Mouse (Mus musculus): ENCODE data around the gene Supt20. TPM values are rescaled to one million over a fixed set of nuclear protein-coding genes. Genes with fewer than 3 reads are reported as not detected.
A peak's percentile ranks its signal among the peaks of the same experiment; 100 is the strongest.
"Not testable (repeated sequence)": the region's sequence is repeated elsewhere in the genome, so short reads cannot be mapped to it uniquely, and the experiment has no call there.

Gene Supt20
- polyA plus RNA-seq, 1 experiment from 2014 or later: 97.1 TPM

DNA sequence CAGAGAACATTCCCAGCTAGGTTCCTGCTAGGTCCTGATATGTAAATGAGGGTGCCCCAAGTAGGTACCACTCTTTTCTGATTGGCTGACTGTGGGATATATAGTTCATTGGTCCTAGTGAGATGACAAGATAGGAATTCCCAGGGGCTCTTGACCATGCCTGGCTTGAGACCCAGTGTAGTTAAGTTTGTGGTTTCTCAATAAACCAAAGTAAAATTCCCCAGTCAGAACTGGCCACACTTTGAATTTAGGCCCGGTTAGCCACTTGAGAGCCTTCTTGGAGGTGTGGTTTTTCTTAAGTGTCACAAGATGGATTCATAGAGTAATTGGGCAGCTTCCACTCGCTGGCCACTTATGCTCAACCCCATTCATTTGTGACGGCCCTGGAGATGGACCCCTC is 20.5 kb upstream of the Supt20 start:
- 75% methylated on average over 3 of the region's 3 CpGs for WGBS
- H3K4me2 ChIP-seq (replicated peaks): no peak overlapping the region
- H3K9ac ChIP-seq (replicated peaks): no peak overlapping the region
- no peaks in the 10 kb centered on the region for H3K36me3 ChIP-seq
- no peak overlapping the region for H3K4me3 ChIP-seq (replicated peaks)
- no peak for ATAC-seq
- H3K4me1 ChIP-seq (replicated peaks): no peaks in the 10 kb centered on the region
- no peaks in the 10 kb centered on the region for H3K27me3 ChIP-seq
- no peaks in the 10 kb centered on the region for H3K9me3 ChIP-seq
- no peak overlapping the region for H3K27ac ChIP-seq

DNA sequence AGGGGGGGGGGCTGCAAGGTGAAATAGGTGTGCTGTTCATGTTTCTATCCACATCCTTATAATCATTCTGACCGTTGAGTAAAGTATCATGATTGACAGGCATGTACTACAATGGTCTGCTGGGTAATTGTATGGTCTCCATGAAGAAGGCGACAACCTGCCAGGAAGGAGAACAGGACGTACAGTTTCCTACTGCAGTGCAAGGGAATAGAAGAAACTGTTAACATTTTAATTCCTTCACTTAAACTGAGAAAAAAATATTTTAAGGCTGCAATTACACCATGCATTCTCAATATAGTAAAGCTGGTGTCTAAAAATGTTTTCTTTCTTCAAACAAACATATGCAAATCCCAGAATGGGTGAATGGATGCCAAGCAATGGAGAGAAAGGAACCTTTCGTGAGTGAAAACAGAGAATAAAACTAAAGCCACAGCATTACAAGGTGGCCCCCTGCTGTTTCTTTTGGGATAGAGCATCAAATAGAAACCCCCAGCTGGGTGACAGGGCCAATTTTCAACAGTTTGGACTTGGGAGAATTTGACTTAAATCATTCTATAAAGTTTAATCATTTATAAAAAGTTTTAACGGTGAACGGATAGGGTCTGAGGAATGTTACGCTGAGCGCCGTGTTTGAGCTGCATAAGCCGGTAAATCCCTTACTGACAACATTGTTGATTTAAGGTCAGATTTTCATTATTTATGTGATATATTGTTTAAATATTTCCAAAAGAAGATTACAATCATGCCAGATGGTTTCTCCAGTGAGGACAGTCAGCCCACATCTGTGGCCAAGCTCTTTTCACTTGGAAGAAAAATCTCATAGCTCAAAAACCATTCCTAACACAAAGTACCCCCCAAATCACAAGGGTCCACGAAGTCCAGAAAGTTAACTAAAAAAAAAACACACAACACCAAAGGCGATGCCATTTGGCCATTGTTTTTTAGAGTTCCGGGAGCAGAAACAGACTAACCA is 19.8 kb upstream of the Supt20 start:
- H3K27ac ChIP-seq: no peak overlapping the region
- no peaks in the 10 kb centered on the region for H3K27me3 ChIP-seq
- H3K4me1 ChIP-seq (replicated peaks): no peaks in the 10 kb centered on the region
- 54% methylated on average over 13 of the region's 13 CpGs for WGBS
- no peaks in the 10 kb centered on the region for H3K36me3 ChIP-seq
- H3K4me3 ChIP-seq (replicated peaks): no peak overlapping the region
- no peaks in the 10 kb centered on the region for H3K9me3 ChIP-seq
- no peak overlapping the region for H3K4me2 ChIP-seq (replicated peaks)
- ATAC-seq: 0 out of 2 replicates have a peak, but pooled peaks have one; percentile 53
- no peak overlapping the region for H3K9ac ChIP-seq (replicated peaks)

DNA sequence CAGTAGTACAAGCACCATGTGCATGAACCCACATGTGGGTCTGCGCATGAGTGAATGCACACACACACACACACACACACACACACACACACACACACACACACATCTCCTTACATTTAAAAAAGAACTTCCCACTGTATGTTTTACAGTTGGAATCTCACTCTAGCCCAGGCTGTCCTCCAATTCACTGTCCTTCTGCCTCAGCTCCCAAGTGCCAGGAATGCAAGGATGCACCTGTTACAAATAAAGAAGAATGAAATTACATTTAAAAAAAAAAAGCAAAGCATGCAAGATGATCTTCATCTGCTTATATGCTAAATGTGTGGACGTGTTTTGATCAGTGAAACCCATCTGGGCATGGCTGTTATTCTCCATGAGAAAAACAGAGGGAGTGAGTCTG is 15.8 kb upstream of the Supt20 start:
- no peaks in the 10 kb centered on the region for H3K9me3 ChIP-seq
- no peaks in the 10 kb centered on the region for H3K4me1 ChIP-seq (replicated peaks)
- no peak for ATAC-seq
- H3K27me3 ChIP-seq: no peaks in the 10 kb centered on the region
- no peak overlapping the region for H3K4me2 ChIP-seq (replicated peaks)
- no peak overlapping the region for H3K27ac ChIP-seq
- H3K9ac ChIP-seq (replicated peaks): no peak overlapping the region
- no peak overlapping the region for H3K4me3 ChIP-seq (replicated peaks)
- 78% methylated on average over 2 of the region's 2 CpGs for WGBS
- no peaks in the 10 kb centered on the region for H3K36me3 ChIP-seq

DNA sequence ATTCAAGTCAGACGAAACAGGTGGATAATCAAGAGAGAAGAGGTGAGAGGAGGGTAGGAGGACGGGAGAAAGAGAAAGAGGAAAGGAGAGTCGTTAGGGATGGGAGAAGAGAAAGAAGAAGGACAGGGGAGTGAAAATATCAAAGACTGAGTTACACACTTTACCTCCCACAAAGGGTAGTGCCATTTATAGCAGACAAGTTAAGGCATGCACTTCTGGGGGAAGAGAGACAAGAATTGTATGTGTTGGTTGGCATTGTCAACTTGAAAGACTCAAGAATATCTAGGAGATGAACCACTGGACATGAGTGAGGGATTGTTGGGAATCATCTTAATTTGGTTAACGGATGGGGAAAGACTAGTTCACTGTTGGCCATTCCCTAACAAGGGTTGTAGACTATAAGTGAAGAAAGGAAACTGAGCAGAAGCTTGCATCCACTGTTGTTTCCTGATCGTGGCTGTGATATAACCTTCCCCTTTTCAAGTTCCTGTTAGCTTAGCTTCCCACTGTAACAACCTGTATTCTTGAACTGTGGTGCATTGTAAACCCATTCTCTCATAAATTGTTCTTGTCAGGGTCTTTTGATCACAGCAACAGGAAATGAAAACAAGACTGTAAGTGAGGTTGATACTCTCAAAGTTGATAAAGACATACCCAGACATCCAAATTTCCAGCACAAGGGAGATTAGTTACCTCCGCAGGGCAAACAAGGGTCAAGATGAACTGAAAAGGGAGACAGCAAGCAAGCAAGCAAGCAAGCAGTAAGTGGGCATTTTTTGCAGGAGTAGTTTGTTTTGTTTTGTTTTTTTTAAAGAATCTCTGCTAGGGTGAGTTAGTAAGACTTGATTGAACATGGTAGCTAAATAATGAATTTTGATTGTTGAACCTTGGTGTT is 11.1 kb upstream of the Supt20 start:
- H3K4me2 ChIP-seq (replicated peaks): no peak overlapping the region
- no peaks in the 10 kb centered on the region for H3K9me3 ChIP-seq
- no peak overlapping the region for H3K9ac ChIP-seq (replicated peaks)
- H3K4me1 ChIP-seq (replicated peaks): no peaks in the 10 kb centered on the region
- no peaks in the 10 kb centered on the region for H3K36me3 ChIP-seq
- no peak for ATAC-seq
- H3K4me3 ChIP-seq (replicated peaks): no peak overlapping the region
- H3K27me3 ChIP-seq: no peaks in the 10 kb centered on the region
- 74% methylated on average over 6 of the region's 6 CpGs for WGBS
- no peak overlapping the region for H3K27ac ChIP-seq

DNA sequence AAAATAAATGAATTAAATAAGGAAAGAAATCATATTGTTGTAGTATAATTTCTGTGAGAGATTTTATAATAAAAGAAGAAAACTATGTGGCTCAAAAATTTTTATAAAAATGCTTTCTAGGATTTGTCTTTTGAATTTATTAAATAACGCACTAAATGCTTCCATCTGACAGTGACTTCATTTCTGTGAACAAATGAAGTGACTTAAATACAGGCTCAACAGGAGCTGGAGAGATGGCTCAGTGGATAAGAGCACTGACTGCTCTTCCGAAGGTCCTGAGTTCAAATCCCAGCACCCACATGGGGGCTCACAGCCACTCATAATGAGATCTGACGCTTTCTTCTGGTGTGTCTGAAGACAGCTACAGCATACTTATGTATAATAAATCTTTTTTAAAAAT is 7.4 kb upstream of the Supt20 start:
- WGBS: 97% methylated on average over 3 of the region's 3 CpGs
- ATAC-seq: no peak
- H3K9me3 ChIP-seq: no peaks in the 10 kb centered on the region
- H3K36me3 ChIP-seq: no peaks in the 10 kb centered on the region
- no peak overlapping the region for H3K4me3 ChIP-seq (replicated peaks)
- no peak overlapping the region for H3K4me2 ChIP-seq (replicated peaks)
- no peaks in the 10 kb centered on the region for H3K27me3 ChIP-seq
- H3K27ac ChIP-seq: no peak overlapping the region
- H3K4me1 ChIP-seq (replicated peaks): no peaks in the 10 kb centered on the region
- no peak overlapping the region for H3K9ac ChIP-seq (replicated peaks)

DNA sequence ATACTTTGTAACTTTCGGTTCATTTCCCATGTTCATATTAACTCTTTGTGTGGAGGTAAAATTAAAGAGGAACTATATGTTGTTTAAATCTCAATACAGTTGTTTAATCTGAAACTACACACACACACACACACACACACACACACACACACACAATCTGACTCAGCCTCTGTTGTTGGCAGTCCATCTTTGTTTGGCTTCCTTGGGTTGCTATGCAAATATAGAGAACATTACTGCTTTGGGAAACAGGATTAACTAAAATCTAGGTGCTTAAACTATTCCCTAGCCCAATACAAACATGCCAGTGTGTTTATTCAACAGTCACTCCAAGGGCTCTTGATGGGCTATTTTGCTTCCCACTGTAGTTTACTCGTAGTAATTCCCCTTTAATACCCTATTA is 5.4 kb upstream of the Supt20 start:
- Histone ChIP-seq H3K9ac (replicated peaks) (no peak overlapping the region), H3K9me3 (no peaks in the 10 kb centered on the region), H3K27ac (no peak overlapping the region), H3K4me2 (replicated peaks) (no peak overlapping the region), H3K4me1 (replicated peaks) (peaks cover 3% of the 10 kb centered on the region; the same call in 1 of the 2 replicates), H3K4me3 (replicated peaks) (no peak overlapping the region), H3K36me3 (no peaks in the 10 kb centered on the region), H3K27me3 (no peaks in the 10 kb centered on the region; the same call in 1 of the 2 replicates)
- ATAC-seq: no peak
- 65% methylated on average over 2 of the region's 2 CpGs for WGBS

DNA sequence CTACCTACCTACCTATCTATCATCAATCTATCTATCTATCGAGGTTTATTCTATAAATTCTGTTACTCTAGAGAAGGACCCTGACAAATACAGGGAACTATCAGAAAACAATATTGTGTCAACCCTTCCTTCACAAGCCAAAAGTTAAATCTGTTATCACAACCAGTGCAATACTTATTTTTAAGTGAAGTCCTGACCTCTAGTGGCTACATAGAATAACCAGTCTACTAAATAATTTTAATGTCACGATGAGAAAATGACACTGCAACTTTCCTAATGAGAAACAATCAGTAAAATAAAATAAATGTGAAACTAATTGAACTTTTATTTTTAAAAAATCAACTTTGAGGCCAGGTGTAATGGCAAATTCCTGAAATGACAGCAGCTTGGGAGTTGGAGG is 3.5 kb upstream of the Supt20 start:
- Histone ChIP-seq H3K4me2 (replicated peaks) (no peak overlapping the region), H3K4me1 (replicated peaks) (peaks cover 7% of the 10 kb centered on the region; the same call in 1 of the 2 replicates), H3K27me3 (no peaks in the 10 kb centered on the region; the same call in 1 of the 2 replicates), H3K4me3 (replicated peaks) (no peak overlapping the region), H3K9me3 (no peaks in the 10 kb centered on the region), H3K36me3 (no peaks in the 10 kb centered on the region), H3K9ac (replicated peaks) (no peak overlapping the region), H3K27ac (no peak overlapping the region)
- 44% methylated on average over 2 of the region's 2 CpGs for WGBS
- ATAC-seq: no peak

DNA sequence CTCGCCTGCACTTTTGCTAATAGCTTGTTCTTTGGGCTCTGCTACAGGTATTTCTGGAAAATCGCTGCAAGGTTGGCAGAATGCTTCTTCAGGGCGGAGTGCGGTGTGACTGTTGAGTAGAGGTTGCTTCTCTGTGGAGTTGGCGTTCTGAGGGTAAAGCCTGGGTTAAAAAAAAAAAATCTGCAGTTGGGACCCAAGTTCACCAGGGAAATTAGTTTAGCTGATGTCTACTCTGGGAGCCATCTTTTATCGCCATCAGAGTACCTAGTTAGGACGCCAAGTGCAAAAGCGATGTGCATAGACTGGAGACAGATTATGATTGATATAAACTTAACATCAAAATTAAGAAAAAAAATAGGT is 429 bp downstream of the Supt20 start:
- Histone ChIP-seq H3K4me3 (replicated peaks) (peak overlapping the region; percentile 74), H3K4me2 (replicated peaks) (peak overlapping the region; percentile 75), H3K9me3 (no peaks in the 10 kb centered on the region), H3K4me1 (replicated peaks) (peaks cover 12% of the 10 kb centered on the region), H3K27ac (peak overlapping the region; percentile 65), H3K36me3 (peaks cover 21% of the 10 kb centered on the region), H3K27me3 (no peaks in the 10 kb centered on the region; the same call in 1 of the 2 replicates), H3K9ac (replicated peaks) (peak overlapping the region; percentile 71)
- under 1% methylated on average over 8 of the region's 8 CpGs for WGBS
- no peak for ATAC-seq

DNA sequence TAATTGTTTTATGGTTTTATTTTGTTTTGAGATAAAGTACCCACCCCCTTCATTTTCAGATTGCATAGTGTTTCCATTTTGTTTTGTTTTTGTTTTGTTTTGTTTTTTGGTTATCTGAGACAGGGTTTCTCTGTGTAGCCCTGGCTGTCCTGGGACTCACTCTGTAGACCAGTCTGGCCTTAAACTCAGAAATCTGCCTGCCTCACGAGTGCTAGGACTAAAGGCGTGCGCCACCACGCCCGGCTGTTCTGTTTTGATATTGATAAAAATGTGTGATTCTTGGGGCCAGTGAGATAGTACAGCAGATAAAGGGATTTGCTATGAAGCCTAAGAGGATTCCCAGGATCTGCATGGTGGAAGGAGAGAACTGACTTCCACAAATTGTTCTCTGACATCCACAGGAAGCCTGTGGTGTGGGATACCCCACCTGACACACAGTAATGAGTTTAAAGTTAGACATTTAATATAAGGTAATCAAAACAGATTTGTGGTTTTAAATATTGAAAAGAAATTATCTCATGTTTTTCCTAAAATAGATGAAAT is 7.2 kb downstream of the Supt20 start:
- Histone ChIP-seq H3K27me3 (no peaks in the 10 kb centered on the region), H3K4me1 (replicated peaks) (no peaks in the 10 kb centered on the region), H3K4me2 (replicated peaks) (no peak overlapping the region), H3K9ac (replicated peaks) (no peak overlapping the region), H3K9me3 (no peaks in the 10 kb centered on the region), H3K36me3 (peaks cover 64% of the 10 kb centered on the region), H3K4me3 (replicated peaks) (no peak overlapping the region), H3K27ac (no peak overlapping the region)
- no peak for ATAC-seq
- WGBS: 90% methylated on average over 5 of the region's 5 CpGs

DNA sequence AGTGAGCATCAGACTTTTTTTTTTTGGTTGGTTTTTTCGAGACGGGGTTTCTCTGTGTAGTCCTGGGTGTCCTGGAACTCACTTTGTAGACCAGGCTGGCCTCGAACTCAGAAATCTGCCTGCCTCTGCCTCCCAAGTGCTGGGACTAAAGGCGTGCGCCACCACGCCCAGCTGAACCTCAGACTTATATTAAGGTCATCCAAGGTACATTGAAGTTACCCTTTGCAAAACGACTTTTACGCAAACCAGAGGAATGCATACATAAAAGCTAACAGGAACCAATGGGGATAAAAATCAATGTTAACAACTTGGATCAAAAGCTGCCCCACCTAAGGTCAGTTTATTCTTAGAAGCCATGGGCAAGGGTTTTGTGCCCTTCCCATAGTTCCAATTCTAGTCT is 11.5 kb downstream of the Supt20 start:
- not testable (repeated sequence) for H3K27me3 ChIP-seq; H3K4me2 ChIP-seq (replicated peaks); H3K9me3 ChIP-seq; H3K9ac ChIP-seq (replicated peaks); ATAC-seq; H3K4me3 ChIP-seq (replicated peaks); H3K27ac ChIP-seq; H3K4me1 ChIP-seq (replicated peaks)
- WGBS: 97% methylated on average over 8 of the region's 8 CpGs
- H3K36me3 ChIP-seq: peaks cover 75% of the 10 kb centered on the region

DNA sequence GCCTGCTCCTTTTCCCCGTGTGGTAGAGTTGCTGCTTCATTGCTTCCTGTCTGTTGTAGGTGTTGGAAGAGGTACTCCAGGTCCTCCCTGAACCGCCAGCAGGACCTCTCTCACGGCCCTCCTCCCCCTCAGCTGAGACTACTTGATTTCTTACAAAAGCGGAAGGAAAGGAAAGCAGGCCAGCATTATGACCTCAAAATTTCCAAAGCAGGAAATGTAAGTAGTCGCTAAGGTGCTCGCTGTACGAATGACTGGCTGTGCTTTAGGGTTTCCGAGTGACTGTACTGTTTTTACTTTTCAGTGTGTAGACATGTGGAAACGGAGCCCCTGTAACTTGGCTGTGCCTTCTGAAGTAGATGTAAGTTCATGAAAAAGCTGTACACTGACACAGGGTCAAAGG is 16.4 kb downstream of the Supt20 start:
- H3K27ac ChIP-seq: no peak overlapping the region
- peaks cover 83% of the 10 kb centered on the region for H3K36me3 ChIP-seq
- H3K27me3 ChIP-seq: no peaks in the 10 kb centered on the region
- H3K4me2 ChIP-seq (replicated peaks): no peak overlapping the region
- H3K4me1 ChIP-seq (replicated peaks): no peaks in the 10 kb centered on the region
- no peak overlapping the region for H3K4me3 ChIP-seq (replicated peaks)
- ATAC-seq: no peak
- H3K9me3 ChIP-seq: no peaks in the 10 kb centered on the region
- H3K9ac ChIP-seq (replicated peaks): no peak overlapping the region
- 95% methylated on average over 9 of the region's 9 CpGs for WGBS

DNA sequence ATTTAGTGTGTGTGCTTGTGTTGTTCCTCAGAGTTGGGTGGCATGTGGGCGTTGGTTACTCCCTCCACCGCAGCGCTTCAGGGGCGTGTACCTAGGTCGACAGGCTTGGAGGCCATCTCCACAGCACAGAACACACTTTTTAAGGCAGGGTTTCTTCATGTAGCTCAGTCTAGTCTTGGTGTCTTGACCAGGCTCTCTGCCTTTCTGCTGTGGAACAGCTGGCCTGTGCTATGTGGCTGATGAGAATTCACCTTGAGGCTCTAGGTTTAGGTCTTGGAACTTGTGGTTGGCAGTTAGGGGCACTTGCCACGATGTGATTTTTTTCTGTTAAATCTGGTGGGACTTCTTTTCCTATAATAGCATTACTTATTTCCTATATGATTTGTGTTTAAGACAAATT is 21.6 kb downstream of the Supt20 start, which contains the start of gene Gm21958:
TSS of gene Gm21958 (minus strand) at position 101 of the 400 bp plus-strand sequence.
- no peaks in the 10 kb centered on the region for H3K4me1 ChIP-seq (replicated peaks)
- ATAC-seq: no peak
- peaks cover 78% of the 10 kb centered on the region for H3K36me3 ChIP-seq
- H3K9ac ChIP-seq (replicated peaks): no peak within 1 kb of the TSS
- WGBS: 97% methylated on average over 6 of the region's 6 CpGs
- no peaks in the 10 kb centered on the region for H3K27me3 ChIP-seq
- H3K9me3 ChIP-seq: no peaks in the 10 kb centered on the region
- H3K27ac ChIP-seq: no peak within 1 kb of the TSS
- no peak within 1 kb of the TSS for H3K4me2 ChIP-seq (replicated peaks)
- no peak within 1 kb of the TSS for H3K4me3 ChIP-seq (replicated peaks)

All from midbrain, embryonic 13.5 days (tissue).